Mouse (Mus musculus) retina, postnatal 1 day (tissue): ENCODE data around the gene Syk.
A peak's percentile ranks its signal among the peaks of the same experiment; 100 is the strongest.

Experiments
- DNase-seq: peaks from one replicate; pipeline ENCODE4 v3.0.0-alpha.2; 2012

Syk gene

GRCm38 (mm10) chr13:52602752-52603151 is 19.8 kb downstream of the Syk start:
- DNase-seq: no peak

DNA sequence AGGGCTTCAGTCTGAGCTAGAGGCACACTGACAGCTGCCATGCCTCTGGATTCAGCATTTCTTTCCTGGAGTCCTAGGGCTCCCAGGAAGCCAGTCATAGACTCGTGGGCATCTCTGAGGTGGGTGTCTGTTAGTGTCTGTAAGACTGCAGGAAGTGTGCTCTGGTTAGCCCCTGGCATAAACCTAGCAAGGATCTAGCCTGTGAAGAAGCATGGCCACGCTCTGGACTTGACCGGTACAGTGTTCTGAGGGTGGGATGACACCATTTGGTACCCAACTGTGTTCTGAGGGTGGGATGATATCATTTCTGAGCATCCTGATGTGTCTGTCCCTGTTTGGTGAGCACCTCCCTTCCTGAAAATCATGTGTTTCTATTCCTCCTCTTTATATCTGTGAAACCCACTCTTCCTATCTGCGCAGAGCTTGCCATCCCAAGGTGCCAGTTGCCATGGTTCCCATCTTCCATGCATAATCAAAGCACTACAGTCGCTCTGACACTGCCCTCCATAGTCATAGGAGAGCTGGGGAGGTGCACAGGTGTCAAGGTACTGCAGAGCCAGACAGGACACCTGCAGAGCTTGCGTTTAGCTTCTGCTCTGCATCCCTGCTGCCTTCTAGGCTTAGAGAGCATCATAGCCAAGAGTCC is 20.9 kb downstream of the Syk start:
- no peak for DNase-seq

GRCm38 (mm10) chr13:52605006-52605405 is 22.0 kb downstream of the Syk start:
- no peak for DNase-seq

DNA sequence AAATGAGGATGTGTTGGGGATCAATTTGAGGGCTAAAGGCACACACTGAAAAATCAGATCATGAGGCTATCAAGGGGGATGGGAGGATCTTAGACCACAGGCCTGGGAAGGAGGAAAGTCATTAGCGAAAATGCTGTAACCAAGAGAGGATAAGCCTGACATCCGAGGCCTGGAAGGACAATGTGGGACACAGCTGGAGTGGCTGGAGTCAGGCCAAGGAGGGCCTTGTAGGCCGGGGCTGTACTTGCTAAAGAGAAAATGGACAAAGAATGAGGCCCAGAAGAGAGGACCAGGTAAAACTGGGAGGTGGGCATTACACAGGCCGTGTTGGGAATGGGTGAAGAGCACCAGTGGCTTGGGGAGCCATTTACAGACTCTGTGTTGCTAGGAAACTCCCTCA is 22.9 kb downstream of the Syk start:
- DNase-seq: no peak

DNA sequence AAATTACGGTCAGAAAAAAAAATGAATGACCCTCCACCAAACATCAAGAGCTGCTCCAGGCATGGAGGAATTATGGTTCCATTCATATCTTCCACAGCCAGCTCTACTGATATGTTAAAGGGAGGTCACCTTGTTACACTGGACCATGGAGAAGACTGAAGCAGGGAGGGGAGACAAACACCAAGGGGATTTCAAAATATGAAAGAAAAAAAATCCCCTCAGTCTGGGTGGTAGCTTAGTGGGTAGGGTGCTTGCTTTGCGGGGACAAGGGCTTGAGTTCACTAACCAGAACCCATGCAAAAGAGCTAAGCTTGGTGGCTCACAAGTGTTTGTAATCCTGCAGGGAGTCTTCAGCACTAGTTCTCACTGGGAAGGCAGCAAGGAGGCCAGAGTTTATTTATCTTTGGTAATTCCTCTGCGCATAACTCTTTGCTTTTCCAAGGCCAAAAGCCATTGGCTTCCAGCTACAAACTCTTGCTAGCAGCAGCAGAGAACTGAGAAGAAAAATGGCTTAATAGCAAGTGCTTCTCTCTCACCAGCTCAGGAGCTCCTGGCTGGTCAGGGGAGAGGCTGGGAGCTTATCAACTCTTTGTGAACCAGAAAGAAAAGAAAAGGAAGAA is 23.8 kb downstream of the Syk start:
- DNase-seq: no peak

- no peak for DNase-seq
Observed at GRCm38 (mm10) chr13:52607964-52608363, 25.0 kb downstream of the Syk start.

GRCm38 (mm10) chr13:52610463-52610862 is 27.5 kb downstream of the Syk start:
- no peak for DNase-seq

GRCm38 (mm10) chr13:52613266-52613665 is 30.3 kb downstream of the Syk start:
- DNase-seq: no peak

DNA sequence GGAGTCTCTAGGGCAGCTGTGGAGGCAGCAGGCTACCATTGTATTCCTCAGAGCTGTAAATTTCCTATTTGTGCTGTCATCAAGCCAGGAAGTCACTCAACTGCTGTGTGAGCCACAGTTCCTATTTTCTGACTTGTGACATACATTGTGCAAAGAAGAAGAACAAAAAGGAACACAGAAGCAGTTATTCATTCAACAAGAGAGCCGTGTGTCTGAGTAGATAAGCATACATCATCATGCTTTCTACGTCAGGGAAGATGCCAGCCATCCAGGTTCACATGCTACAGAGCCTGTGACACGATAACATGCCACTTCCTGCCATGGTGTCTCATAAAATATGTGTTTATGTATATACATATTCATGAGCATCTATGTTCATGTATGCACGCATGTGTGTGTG is 32.1 kb downstream of the Syk start:
- no peak for DNase-seq

DNA sequence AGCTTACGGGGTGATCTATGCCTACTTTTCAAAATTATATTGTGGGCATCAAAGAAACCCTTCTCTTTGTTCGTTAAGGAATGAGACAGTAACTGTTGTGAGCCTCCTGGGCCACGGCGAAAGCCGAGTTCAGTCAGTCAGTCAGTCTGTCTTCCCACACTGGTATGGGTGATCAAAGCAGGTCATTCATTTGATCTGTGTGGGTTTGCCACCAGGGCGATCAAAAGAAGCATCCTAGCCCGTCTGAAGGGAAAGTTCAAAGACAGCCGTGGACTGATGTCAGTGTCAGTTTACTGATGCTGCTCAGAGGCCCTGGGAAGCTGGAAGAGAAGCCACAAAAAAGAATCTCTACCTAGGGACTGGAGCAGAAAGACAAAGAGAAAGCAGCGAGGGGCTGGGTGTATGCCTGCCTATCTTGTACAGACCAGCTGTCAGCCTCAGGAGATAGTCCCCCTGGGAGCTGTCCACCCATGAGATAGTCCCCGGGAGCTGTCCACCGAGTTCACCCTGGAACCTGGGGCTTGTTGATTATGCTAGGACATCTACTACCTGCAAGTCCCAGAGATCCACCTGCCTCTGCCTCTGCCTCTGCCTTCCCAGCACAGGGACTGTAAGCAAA is 34.2 kb downstream of the Syk start:
- no peak for DNase-seq

GRCm38 (mm10) chr13:52618592-52618991 is 35.6 kb downstream of the Syk start:
- no peak for DNase-seq

GRCm38 (mm10) chr13:52619482-52619881 is 36.5 kb downstream of the Syk start:
- DNase-seq: no peak

DNA sequence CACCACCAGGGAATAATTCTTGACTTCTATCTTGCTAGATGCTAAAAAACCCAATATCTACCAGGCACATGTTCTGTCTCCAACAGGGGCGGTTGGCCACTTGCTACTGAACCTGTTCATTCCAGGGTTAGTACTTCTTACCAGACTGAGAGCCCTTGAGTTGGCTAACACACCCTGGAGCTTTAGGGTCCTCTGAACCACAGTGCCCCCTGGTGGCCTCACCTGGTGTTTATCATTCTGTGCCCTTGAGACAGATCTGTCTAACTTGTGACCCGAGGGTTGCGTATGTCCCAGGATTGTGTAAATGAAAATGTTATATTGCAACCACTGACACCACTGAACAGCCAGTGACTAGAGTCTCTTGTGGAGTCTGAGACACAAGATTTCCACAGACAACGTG is 41.1 kb downstream of the Syk start:
- peak; percentile 76 for DNase-seq

GRCm38 (mm10) chr13:52628602-52629001 is 45.6 kb downstream of the Syk start:
- DNase-seq: peak; percentile 77

DNA sequence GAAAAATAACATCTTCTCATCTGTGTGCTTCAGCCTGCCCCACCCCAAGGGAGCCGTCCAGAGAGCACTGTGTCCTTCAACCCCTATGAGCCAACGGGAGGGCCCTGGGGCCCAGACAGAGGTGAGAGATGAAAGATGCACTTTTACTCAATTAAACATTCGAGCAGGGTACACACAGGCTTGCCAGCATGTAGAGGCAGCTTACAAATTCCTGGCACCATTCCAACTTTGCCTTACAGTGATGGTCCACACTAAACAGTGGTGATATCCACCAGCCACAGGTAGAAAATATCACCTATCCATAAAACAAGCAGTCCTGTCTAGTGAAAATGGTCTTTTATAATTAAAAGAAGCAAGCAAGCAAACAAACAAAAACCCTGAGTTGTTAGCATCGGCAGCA is 48.7 kb downstream of the Syk start:
- DNase-seq: no peak

DNA sequence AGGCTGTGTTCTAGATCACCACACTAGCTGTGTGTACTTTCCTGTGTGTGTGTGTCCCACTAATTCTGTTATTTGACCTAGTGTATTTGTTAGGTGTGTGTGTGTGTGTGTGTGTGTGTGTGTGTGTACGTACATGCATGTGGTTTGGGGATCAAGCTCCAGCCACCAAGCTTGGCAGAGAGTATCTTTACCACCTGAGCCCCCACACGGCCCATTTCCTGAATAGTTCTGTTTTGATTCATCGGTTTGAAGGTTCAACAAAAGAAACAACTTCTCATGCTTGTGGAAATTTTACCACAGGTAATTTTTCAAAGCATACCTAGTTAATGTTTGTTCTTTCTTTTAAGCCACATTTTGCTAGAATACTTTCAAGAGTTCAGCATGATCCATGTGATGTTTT is 52.5 kb downstream of the Syk start:
- no peak for DNase-seq

DNA sequence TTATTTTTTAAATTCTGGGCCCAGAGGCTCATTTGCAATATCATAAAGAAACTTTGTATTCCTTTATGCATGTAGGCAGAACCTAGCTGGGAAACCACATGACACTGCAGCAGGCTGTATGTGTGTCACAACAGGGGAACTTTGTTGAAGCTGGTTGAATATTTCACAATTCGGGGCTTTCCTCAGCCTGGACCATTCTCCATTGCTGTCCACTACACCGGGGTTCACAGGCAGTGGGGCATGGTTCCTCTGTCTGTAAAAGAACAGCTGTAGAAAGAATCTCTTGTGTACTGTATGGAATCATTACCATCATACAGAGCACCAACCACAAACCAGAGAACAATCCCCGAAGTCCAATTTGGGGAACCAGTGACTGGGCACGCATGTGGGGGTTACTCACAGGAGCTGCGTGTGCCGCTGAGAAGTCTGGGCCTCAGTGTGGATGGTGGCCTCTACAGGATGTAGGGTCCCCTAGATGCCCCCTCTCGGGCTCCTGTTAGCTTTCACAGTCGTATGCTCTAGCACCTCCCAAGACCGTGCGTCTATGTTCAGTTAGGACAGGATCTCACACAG is 53.3 kb downstream of the Syk start:
- no peak for DNase-seq

- DNase-seq: no peak
Observed at GRCm38 (mm10) chr13:52646566-52646965, 63.6 kb downstream of the Syk start.

DNA sequence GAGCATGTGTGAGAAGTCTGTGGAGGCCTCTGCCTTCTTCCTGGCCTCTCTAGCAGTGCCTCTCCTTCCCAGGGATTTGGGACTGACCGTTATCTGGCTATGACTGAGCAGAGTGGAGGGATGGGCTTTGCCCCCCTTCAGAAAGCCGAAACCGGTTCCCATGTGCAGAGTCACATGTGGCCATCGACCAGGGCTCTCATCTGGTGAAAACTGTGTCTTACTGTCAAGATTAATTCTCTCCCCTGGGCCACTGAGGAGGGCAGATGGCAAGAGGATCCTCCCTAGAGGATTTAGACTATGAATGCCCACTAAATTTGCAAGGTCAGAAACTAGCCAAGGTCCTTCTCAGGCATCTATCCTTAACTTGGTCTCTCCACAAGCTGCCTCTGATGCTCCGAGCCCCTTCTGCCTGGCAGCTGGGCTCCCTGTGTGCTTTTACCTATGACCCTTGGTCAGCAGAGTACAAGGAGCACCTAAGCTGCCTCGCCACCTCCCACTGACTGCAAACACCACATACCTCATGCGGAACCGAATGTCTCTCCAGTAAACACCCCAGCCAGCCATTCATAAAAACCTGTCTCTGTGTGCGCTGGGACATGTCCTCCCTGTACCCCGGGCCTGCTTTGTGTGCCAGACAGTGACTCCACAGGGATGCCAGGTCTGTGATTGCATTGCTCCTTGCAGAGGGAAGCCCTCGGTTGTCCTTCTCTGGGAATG is 65.2 kb downstream of the Syk start:
- DNase-seq: peak; percentile 45

GRCm38 (mm10) chr13:52649791-52650418 is 66.9 kb downstream of the Syk start:
- no peak for DNase-seq

DNA sequence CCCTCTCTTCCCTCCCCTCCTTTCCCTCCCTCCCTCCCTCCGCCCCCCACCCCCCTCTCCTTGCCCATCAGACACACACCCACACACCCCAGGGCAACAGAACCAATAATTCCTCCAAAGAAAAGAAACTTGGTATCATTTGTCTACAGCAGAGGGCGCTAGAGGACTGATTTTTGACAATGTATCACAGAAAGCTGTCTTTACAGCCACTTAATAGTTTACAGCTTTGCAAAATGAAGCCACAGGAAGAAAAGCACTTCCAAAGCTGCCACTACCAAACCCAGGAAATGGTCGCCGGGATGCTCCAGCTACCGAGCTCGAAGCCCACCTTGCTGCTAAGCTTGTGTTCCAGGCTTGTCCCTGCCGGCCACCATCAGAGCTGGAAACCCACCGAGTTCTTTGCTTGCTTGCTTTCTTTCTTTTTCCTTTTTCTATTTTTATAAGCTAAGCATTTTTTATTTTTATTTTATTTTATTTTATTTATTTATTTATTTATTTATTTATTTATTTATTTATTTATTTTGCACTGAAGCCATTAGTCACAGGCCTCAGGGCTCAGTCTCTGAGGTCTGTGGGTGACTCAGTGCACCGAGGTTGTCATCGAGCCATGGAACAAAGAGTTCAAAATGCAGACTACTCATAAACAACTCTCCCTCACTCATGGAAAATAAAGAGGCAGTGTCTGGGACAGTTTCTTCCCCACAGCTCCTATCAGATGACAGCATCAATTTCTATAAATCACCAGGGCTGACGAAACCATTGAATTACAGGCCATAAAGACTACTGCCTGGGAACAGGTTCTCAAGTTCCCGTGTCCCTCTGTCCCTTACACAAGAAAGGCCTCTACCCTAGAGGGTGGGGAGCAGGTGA is 68.6 kb downstream of the Syk start:
- DNase-seq: peak; percentile 90

DNA sequence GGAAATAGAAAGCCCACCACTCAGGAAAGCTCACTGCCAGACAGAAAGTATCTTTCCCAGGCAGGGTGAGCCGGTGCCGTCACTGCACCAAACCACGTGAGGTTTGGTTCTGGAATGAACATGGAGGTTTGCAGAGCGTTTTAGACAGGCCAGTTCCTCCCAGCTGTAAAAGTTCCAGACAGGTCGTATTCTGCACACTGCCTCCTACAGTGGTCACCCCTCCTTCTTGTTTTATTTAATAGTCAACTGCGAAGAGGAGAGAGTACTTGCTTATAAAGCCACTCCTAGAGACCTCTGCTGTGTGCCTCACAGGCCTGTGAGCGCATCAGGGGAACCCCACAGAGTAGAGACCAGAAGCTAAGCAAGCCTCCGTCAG is 69.3 kb downstream of the Syk start:
- DNase-seq: no peak
